Mouse (Mus musculus): Measurements from ENCODE around the gene Ube2e2.
"Not testable (repeated sequence)": the region's sequence is repeated elsewhere in the genome, so short reads cannot be mapped to it uniquely, and the experiment has no call there.

Gene Ube2e2

GRCm38 (mm10) chr14:18628170-18628569, 265.9 kb downstream of the Ube2e2 start:
- no peak for DNase-seq (ENCODE audit: low spot score)

- no peak for DNase-seq (ENCODE audit: low spot score)
These were observed 275.5 kb downstream of the Ube2e2 start for GRCm38 (mm10) chr14:18618603-18619002.

DNA sequence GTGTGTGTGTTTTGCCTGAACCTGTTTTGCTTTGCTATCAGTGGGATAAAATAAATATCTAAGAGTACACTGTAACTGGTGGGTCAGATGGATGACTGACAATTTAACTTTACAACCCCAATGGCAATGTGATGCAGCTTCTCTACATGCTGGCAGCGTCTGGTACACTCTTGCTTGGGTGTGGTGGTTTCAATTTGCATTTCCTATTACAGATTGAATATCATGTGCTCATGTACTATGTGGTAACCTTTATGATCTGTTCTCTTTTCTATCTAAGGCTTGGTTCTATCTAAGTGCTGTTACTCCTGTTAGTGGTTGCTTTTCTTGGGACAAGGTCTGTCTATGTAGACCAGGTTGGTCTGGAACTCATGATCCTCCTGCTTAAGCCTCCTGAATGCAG, 292.1 kb downstream of the Ube2e2 start:
- DNase-seq (ENCODE audit: low spot score), result no peak

GRCm38 (mm10) chr14:18586239-18587034, 307.6 kb downstream of the Ube2e2 start:
- DNase-seq (ENCODE audit: low spot score), result no peak

DNA sequence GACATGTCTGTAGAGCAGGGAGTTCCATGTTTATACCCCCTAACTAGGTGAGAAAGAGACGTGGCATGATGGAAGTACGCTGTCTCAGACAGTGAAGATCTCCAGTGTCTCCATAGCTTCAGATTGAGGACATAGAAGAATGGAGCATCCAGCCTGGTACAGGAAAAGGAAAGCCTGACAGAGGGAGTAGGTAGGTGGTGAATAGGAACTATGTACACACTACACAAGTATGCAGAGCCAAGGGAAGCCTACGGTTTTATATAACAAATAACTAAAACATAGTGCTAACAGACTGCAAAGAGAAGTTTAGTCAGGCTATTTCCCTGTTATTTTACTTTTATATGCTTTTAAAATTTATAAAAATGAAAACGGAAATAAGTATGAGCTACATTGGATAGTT, 312.3 kb downstream of the Ube2e2 start:
- DNase-seq (ENCODE audit: low spot score), result no peak

DNA sequence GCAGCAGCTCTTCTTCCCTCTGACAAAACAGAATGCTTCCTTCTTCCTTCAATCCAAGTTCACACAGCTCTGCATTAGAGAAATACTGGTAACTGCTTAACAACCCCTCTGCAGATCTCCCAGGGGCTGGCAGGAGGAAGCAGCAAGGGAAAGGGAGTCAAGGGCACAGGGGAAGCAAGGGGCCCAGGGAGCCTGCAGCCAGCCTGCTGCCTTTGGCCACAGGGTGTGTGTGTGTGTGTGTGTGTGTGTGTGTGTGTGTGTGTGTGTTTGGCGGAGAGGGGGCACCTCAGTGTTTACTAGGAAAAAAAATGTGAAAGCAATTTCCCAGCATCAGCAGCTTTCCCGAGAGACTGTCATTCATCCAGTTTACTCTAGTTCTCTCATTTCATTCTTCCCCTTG, 319.3 kb downstream of the Ube2e2 start:
- no peak for DNase-seq (ENCODE audit: low spot score)

- no peak for DNase-seq (ENCODE audit: low spot score)
These were observed 319.8 kb downstream of the Ube2e2 start for GRCm38 (mm10) chr14:18574130-18574721.

DNA sequence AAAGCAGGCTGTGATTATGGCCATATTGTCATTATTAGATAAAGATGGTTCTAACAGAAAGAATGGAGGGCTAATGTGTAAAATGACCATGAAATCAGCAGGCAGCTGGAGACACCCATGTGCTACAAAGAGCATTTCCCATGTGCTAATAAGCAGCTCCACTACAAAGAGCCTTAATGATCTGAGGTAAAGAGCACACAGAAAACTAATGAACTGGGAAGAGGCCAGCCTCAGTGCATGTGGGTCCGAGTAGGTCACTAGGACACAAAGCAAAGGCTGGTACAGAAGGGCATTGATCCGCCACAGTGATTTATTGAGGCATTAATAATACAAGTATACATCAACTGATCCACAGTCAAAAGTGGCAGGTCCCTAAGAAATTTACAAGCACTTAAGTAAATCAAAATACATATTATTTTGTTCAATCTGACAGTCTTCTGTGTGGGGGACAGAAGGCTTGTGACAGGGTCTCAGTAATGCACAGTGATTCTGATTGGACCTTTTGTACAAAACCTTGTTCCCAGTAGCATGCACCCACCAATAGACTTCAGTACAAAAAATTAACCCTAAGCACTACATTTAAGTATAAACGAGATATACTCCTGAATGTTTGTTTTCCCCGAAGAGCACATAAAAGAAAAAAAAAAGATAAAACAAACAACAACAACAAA, 320.6 kb downstream of the Ube2e2 start:
- DNase-seq (ENCODE audit: low spot score), result no peak

DNA sequence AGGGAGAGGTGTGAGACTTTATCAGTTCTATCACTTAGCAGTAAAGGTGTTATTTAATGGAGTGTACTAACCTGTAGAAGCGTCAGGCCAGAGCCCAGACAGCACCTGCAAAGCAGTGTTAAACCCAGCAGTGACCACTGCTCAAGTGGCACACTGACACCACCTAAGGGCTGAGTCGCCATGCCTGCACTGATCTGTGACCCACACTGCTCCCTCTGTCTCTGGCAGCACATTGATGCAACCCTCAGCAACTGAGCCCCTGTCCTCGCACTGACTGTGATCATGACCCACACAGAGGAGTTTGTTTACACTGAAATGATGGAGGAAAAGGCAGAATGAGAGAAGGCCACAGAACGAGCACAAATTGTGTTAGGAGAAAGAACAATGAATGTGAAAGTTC, 321.2 kb downstream of the Ube2e2 start:
- no peak for DNase-seq (ENCODE audit: low spot score)

DNA sequence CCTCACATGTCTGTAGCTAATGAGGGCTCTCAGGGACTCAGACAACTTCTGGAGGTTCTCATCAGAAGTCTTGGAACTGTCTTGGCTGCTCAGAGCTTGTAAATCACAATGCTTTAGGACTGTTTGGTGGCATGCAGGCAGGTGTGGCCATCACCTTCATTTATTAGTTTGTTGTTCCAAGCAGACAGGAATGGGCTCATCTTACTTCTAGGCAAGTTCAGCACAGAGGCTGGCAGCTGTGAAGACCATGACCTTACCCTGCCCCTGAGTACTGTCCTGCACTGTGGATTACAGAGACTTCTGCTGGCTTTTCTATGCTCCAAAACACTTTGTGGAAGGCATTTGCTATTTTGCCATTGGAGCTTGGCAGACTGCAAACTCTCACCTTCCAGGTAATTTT, 324.5 kb downstream of the Ube2e2 start:
- DNase-seq (ENCODE audit: low spot score), result no peak

DNA sequence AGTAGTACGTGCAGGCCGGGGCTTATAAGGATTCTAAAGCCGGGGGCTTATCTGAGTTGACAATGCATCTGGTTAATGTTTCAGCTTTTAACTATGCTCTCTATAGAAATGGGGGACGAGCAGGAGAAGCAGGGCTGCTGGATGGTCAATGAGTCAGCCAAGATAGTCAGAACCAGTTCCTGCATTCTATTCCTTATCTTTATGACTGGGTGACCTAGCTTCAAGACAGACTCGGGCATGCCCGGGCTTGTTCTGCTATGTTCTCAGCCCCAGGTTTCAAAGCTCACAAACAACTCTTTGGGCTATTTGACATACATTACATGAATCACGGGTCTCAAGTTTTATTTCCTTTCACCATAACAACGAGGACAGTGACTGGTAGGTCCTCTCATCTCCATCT, 329.1 kb downstream of the Ube2e2 start:
- DNase-seq (ENCODE audit: low spot score), result not testable (repeated sequence)

DNA sequence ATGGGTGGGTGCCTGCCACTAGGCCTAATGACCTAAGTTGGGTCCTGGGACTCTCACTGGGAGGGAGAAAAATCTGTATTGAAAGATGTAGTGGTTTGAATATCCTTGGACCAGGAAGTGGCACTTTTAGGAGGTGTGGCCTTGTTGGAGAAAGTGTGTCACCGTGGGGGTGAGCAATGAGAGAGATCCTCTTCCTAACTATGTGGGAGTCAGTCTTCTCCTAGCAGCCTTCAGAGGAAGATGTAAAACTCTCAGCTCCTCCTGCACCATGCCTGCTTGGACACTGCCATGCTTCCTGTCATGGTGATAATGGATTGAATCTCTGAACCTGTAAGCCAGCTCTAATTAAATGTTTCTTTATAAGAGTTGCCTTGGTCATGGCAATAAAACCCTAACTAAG, 338.8 kb downstream of the Ube2e2 start:
- DNase-seq (ENCODE audit: low spot score), result no peak

- no peak for DNase-seq (ENCODE audit: low spot score)
These were observed 339.5 kb downstream of the Ube2e2 start for GRCm38 (mm10) chr14:18554627-18554988.

DNA sequence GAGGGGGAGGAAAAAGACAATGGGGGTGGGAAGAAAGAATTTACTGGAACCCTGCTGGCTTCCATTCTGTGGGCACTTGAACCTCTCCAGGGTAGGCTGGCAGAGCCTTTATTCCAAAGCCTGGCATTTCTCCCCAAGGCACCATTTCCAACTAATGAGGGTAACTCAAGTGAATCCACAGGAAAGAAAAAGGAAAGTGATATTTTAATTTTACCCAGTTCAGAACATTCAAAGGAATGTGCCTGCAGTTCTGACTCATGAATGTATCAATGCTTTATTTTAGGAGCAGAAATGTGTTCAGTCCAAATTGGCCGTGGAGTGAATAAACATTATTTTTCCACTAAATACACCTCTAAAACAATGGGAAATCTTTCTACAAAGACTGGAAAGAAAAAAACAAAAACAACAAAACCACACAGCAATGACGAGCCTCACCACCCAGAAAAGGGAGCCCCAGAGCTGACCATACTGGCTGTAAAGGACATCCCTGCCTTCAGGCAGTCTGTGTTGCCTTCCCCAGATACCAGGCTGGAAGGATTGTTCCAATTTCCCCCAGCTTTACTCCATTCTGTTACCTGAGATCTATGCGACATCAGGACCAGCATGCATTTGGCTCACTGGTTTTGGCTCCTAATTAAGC, 340.0 kb downstream of the Ube2e2 start:
- DNase-seq (ENCODE audit: low spot score), result peak; percentile 16

DNA sequence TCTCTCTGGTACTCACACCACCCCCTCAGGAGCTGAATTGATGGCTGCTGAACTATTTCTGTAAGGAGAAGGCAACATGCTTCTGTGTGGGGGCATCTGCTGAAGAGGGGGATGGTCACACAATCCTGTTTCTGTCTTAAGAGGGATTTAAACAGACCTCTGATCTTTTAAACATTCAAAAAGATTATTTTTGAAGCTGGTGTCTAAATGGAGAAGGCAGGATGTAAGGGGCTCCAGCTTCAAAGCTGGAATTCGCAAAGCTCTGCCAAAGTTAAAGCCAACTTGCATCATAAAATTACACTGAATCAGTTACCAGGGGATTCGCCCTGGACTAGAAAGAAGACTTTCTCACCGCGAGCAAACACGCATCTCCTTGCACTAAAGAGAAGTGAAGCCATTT, 346.5 kb downstream of the Ube2e2 start:
- DNase-seq (ENCODE audit: low spot score), result peak; percentile 16

- DNase-seq (ENCODE audit: low spot score), result not testable (repeated sequence)
These were observed 355.0 kb downstream of the Ube2e2 start for GRCm38 (mm10) chr14:18539092-18539491.

DNA sequence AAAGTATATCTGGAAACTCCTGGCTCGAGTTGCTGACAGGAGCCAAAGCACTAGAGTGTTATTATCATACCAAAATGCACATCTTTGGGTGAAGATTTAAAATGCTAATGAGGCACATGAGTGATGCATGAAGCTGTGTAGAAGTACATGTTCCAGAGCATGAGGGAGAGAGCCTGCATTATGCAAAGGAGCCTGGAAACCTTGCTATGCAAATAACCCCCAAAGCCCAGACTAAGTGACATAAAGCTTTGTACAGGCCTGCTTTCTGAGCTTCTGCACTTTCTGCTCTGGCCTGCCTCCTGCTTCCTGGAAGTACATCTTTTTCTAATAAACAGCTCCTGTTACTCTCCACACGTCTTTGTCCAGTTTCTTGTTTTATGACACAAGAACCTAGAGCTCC, 363.2 kb downstream of the Ube2e2 start:
- DNase-seq (ENCODE audit: low spot score), result no peak

DNA sequence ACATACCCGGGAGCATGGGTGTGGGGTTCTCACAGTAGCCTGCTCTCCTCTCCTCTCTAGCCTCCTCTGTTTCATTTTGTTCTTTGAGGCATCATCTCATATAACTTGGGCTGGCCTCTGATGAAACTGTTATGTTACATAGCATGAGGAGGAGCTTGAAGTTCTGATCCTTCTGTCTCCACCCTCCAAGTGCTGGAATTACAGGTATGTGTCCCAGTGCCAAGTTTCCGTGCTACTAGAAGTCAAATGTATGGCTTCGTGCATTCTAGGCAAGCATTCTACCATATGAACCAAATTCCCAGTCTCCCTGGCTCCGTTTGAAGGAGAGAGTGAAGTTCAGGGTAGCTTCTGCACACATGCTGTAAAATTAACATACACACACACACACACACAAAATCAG, 363.6 kb downstream of the Ube2e2 start:
- DNase-seq (ENCODE audit: low spot score), result no peak
